Mouse (Mus musculus) kidney, embryonic 14.5 days (tissue): ENCODE measurements at regions not wholly inside any gene's neighbourhood (a gene's known extent, or its start where the extent isn't known, plus 50 kb on each side); places are given as distances from the start of the nearest gene placed in this dataset.

Source experiments
- ATAC-seq: fragments of 200-750 bp; cut with Nextera tagmentation; 2 replicates; pipeline ENCODE4 v1.8.0; 2017; ENCODE audit warnings: moderate number of reproducible peaks, mild to moderate bottlenecking, moderate TSS enrichment, moderate library complexity; ENCODE audit not compliant: low FRiP score, low TSS enrichment
- H3K27ac ChIP-seq: fragments of 300-500 bp; sonication (generic); 2 replicates; pipeline ENCODE4 v1.5.1; 2014; ENCODE audit warnings: low read depth, mild to moderate bottlenecking, low read length, moderate library complexity, mixed read lengths
- H3K27me3 ChIP-seq: fragments of 300-500 bp; sonication (generic); 2 replicates; pipeline ENCODE4 v1.6.1; 2014; ENCODE audit warnings: mild to moderate bottlenecking, low read length; ENCODE audit not compliant: control insufficient read depth, insufficient read depth
- H3K36me3 ChIP-seq: fragments of 300-500 bp; sonication (generic); 2 replicates; pipeline ENCODE4 v1.6.1; 2014; ENCODE audit warnings: low read length, mixed read lengths; ENCODE audit not compliant: control insufficient read depth, insufficient read depth
- H3K4me1 ChIP-seq: fragments of 300-500 bp; sonication (generic); 2 replicates; pipeline ENCODE4 v1.6.1; 2014; ENCODE audit warnings: low read length, mixed read lengths; ENCODE audit not compliant: control insufficient read depth, insufficient read depth
- H3K4me2 ChIP-seq: fragments of 300-500 bp; sonication (generic); replicated peaks from 2 replicates; pipeline ENCODE4 v1.6.1; 2014; ENCODE audit warnings: low read depth, mild to moderate bottlenecking, low read length
- H3K4me3 ChIP-seq: fragments of 300-500 bp; sonication (generic); 2 replicates; pipeline ENCODE4 v1.5.1; 2014; ENCODE audit warnings: mild to moderate bottlenecking, low read length
- H3K9ac ChIP-seq: fragments of 300-500 bp; sonication (generic); 2 replicates; pipeline ENCODE4 v1.6.1; 2014; ENCODE audit warnings: low read depth, mild to moderate bottlenecking, low read length, moderate library complexity
- H3K9me3 ChIP-seq: fragments of 300-500 bp; sonication (generic); 2 replicates; pipeline ENCODE4 v1.6.1; 2016; ENCODE audit warnings: low read length; ENCODE audit not compliant: control insufficient read depth
- WGBS: fragments of 180-500 bp; shearing (Covaris S2); extraction: QIAGEN DNeasy Blood & Tissue Kit; methylation state at CpG from one replicate; pipeline ENCODE4 v1.1.7; 2014; 5-methylcytosine and 5-hydroxymethylcytosine counted together

GRCm38 (mm10) chr9:43959541-43959940 is 83.6 kb upstream of the Thy1 start:
- H3K4me2 ChIP-seq = no peak overlapping the region
- no peaks in the 10 kb centered on the region for H3K9me3 ChIP-seq
- no peak overlapping the region for H3K4me3 ChIP-seq
- H3K4me1 ChIP-seq = no peaks in the 10 kb centered on the region
- H3K27me3 ChIP-seq = 0 out of 2 replicates have a peak, but pooled peaks cover 3% of the 10 kb centered on the region
- no peaks in the 10 kb centered on the region for H3K36me3 ChIP-seq
- H3K9ac ChIP-seq = no peak overlapping the region
- H3K27ac ChIP-seq = no peak overlapping the region
- WGBS = 26% methylated on average over 9 of the region's 9 CpGs
- no peak for ATAC-seq

- 55% methylated on average over 12 of the region's 12 CpGs for WGBS
- Histone ChIP-seq H3K36me3 (no peaks in the 10 kb centered on the region), H3K27me3 (no peaks in the 10 kb centered on the region), H3K4me1 (no peaks in the 10 kb centered on the region), H3K27ac (no peak overlapping the region), H3K9me3 (no peaks in the 10 kb centered on the region), H3K4me3 (no peak overlapping the region), H3K4me2 (no peak overlapping the region), H3K9ac (no peak overlapping the region)
- no peak for ATAC-seq
Observed at GRCm38 (mm10) chr9:43961431-43961830, 81.8 kb upstream of the Thy1 start.

GRCm38 (mm10) chr9:43965171-43965570 is 78.0 kb upstream of the Thy1 start:
- H3K4me2 ChIP-seq = no peak overlapping the region
- no peak for ATAC-seq
- H3K4me1 ChIP-seq = no peaks in the 10 kb centered on the region
- no peaks in the 10 kb centered on the region for H3K9me3 ChIP-seq
- WGBS = 45% methylated on average over 4 of the region's 4 CpGs
- no peak overlapping the region for H3K4me3 ChIP-seq
- no peak overlapping the region for H3K27ac ChIP-seq
- no peaks in the 10 kb centered on the region for H3K27me3 ChIP-seq
- H3K36me3 ChIP-seq = no peaks in the 10 kb centered on the region
- no peak overlapping the region for H3K9ac ChIP-seq

DNA sequence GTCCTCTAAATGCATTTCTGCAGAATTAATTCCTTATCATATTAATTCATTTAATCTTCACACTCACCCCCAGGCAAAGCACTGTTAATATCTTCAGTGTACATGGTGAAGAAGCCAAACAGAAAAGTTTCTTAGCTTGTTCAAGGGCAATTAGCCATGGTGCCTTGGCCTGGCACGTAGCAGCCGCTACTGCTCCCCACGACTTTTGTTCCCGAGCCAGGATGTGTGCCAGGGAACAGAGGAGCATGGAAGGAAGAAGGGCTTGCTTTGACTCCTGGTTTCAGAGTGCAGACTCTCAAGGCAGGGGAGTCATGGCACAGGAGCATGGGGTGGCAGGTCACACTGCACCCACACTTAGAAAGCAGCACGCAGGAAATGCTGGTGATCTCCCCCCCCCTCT is 77.4 kb upstream of the Thy1 start:
- H3K4me3 ChIP-seq = no peak overlapping the region

DNA sequence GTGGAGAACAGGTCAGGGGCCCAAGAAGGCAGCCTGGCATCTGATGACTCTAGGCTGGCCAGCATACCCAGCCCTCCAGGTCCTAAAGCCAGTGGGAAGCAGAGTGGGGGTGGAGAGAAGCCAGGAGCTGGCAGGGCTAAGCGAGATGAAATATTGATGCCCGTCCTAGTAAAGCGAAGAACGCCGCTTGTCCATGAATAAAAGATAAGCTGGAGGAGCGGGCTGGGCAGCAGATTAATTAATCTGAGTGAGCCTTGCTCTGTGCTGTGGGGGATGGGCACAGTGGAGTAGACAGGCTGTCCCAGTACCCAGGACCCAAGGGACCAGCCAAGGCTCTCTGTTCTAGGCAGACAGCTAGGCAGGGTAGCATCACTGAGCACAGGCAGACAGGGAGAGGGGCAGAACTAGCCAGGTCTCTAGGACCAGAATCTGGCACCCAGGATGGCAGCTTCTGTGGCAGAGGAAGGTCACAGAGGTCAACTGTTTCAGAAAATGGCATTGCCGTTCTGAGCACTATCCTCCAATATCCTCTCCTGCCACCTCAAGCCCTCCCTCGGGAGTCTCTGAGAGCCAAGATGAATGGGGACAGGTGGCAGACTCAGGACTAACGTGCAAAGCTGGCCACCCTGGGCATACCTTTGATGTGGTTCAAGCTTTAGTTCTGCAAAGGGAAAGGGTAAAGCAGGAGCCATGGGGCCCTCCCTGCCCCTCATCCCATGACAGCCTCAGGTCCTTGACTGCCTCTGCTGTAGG is 73.0 kb upstream of the Thy1 start:
- no peaks in the 10 kb centered on the region for H3K4me1 ChIP-seq
- no peak overlapping the region for H3K4me2 ChIP-seq
- ATAC-seq = no peak
- H3K9me3 ChIP-seq = no peaks in the 10 kb centered on the region
- no peak overlapping the region for H3K4me3 ChIP-seq
- 54% methylated on average over 9 of the region's 9 CpGs for WGBS
- H3K36me3 ChIP-seq = no peaks in the 10 kb centered on the region
- no peak overlapping the region for H3K9ac ChIP-seq
- H3K27me3 ChIP-seq = 0 out of 2 replicates have a peak, but pooled peaks cover 3% of the 10 kb centered on the region
- no peak overlapping the region for H3K27ac ChIP-seq

More for the DNA sequence above, 77.4 kb upstream of the Thy1 start:
- H3K9ac ChIP-seq = no peak overlapping the region
- H3K4me1 ChIP-seq = no peaks in the 10 kb centered on the region
- H3K27ac ChIP-seq = no peak overlapping the region
- H3K4me2 ChIP-seq = no peak overlapping the region
- H3K9me3 ChIP-seq = no peaks in the 10 kb centered on the region
- H3K27me3 ChIP-seq = no peaks in the 10 kb centered on the region
- no peaks in the 10 kb centered on the region for H3K36me3 ChIP-seq
- ATAC-seq = no peak
- WGBS = 76% methylated on average over 5 of the region's 5 CpGs

DNA sequence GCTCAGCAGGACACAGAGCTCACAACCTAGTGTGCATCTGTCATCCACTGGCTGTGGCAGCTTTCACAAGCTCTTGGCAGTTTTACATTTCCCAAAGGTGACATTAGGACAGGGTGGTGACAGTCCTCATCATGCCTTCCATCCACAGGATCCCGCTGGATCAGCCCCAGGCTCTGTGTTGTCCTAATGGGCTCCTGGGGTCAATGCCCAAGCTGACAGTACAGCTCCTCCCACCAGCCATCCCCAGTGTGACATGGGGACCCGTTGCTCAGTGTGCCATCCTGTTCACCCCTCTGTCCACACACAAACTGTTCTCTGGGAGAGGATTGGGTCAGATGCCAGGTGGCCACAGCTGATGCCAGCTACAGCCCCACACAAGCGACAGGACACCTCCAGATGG is 72.3 kb upstream of the Thy1 start:
- Histone ChIP-seq H3K4me3 (no peak overlapping the region), H3K36me3 (no peaks in the 10 kb centered on the region), H3K4me1 (no peaks in the 10 kb centered on the region), H3K27ac (no peak overlapping the region), H3K9ac (no peak overlapping the region), H3K9me3 (no peaks in the 10 kb centered on the region), H3K27me3 (0 out of 2 replicates have a peak, but pooled peaks cover 3% of the 10 kb centered on the region), H3K4me2 (no peak overlapping the region)
- WGBS = 51% methylated on average over 3 of the region's 3 CpGs
- no peak for ATAC-seq

DNA sequence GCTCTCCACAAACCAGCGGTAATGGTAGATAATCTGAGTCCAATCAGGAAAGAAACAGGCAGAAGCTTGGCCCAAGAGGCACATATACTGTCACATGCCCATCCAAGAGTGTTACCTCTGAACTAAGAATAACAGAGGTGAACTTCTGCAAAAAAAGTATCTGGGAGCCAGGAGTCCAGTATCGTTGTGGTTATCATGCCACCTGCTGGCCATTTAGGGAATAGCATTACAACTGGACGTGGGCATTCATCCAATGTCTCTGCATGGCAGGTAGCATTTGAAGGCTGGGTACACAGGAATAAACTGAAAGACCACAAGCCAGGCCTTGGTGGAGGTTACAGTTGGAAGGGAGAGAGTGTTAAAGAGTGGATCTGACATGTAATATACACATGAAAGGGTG is 70.9 kb upstream of the Thy1 start:
- H3K9ac ChIP-seq = no peak overlapping the region
- H3K4me2 ChIP-seq = no peak overlapping the region
- 0 out of 2 replicates have a peak, but pooled peaks cover 3% of the 10 kb centered on the region for H3K27me3 ChIP-seq
- no peak overlapping the region for H3K27ac ChIP-seq
- H3K4me1 ChIP-seq = no peaks in the 10 kb centered on the region
- no peak for ATAC-seq
- H3K4me3 ChIP-seq = no peak overlapping the region
- H3K36me3 ChIP-seq = no peaks in the 10 kb centered on the region
- 10% methylated on average over 3 of the region's 3 CpGs for WGBS
- H3K9me3 ChIP-seq = no peaks in the 10 kb centered on the region

- H3K36me3 ChIP-seq = no peaks in the 10 kb centered on the region
- no peaks in the 10 kb centered on the region for H3K9me3 ChIP-seq
- no peak for ATAC-seq
- 61% methylated on average over 2 of the region's 2 CpGs for WGBS
- no peak overlapping the region for H3K9ac ChIP-seq
- 0 out of 2 replicates have a peak, but pooled peaks cover 3% of the 10 kb centered on the region for H3K27me3 ChIP-seq
- H3K4me2 ChIP-seq = no peak overlapping the region
- H3K4me1 ChIP-seq = no peaks in the 10 kb centered on the region
- no peak overlapping the region for H3K4me3 ChIP-seq
- H3K27ac ChIP-seq = no peak overlapping the region
Observed at GRCm38 (mm10) chr9:43975405-43975804, 67.8 kb upstream of the Thy1 start.

GRCm38 (mm10) chr9:43976366-43976765 is 66.8 kb upstream of the Thy1 start:
- H3K9ac ChIP-seq = no peak overlapping the region
- H3K27ac ChIP-seq = no peak overlapping the region
- H3K27me3 ChIP-seq = 0 out of 2 replicates have a peak, but pooled peaks cover 3% of the 10 kb centered on the region
- H3K4me2 ChIP-seq = no peak overlapping the region
- H3K4me1 ChIP-seq = no peaks in the 10 kb centered on the region
- 87% methylated on average over 5 of the region's 5 CpGs for WGBS
- H3K9me3 ChIP-seq = no peaks in the 10 kb centered on the region
- no peak for ATAC-seq
- no peak overlapping the region for H3K4me3 ChIP-seq
- no peaks in the 10 kb centered on the region for H3K36me3 ChIP-seq
